Comparison of ENCODE assay signal across 13 mouse cellular contexts in the genomic region with DNA sequence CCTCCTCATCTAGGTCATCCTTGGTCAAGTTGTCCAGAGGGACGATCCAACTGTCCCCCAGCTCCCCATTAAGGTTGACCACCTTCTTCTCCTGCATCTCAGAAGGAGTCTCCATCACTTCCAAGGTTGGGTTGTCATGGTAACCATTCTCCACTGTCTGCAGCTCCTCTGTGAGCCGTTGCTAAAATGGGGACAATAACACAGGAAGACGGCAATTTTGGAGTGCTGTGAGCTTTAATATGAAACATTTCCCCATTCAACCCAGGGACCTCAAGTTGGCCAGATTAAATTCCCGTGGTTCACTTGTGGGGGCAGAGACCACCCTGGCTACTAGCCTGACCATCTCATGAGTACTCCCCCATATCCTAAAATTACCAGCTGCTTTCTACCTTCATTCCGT. TPM values are rescaled to one million over a fixed set of nuclear protein-coding genes. Genes with fewer than 3 reads are reported as not detected.
A peak's percentile ranks its signal among the peaks of the same experiment; 100 is the strongest.
DNase-seq lines count a peak whose midpoint lies in the region; ATAC-seq lines count a peak whose summit lies in the region.
"Had no signal": no experiment of that assay in that cellular context is flagged by ENCODE, and none has a peak within 500 bp of the region (broad histone marks: within the 10 kb centered on the region; RNA-seq: fewer than 3 reads in every experiment).

No protein-coding gene starts in this region.

- no peak for DNase-seq in frontal cortex, postnatal 25 days (ENCODE audit: low spot score in 2 of 2)
- peak; percentile 38 for DNase-seq in layer of hippocampus, adult 9-10 months (ENCODE audit: low spot score)
- no peak for DNase-seq in layer of hippocampus, postnatal 25 days (ENCODE audit: extremely low spot score in 1 of 2, low spot score in 1 of 2)
- peak; percentile 89 for DNase-seq in brain, adult 2 months (ENCODE audit: low read depth, low spot score)
- DNase-seq in left cerebral cortex, postnatal 14 days (ENCODE audit: low spot score in 2 of 2), result peak; percentile 59 to 80
- DNase-seq in liver, result no peak
- DNase-seq in urinary bladder, postnatal 4 days (ENCODE audit: low spot score in 2 of 2), result no peak
- DNase-seq: adrenal gland, adult 8-10 months; B cell, adult 2 months; cerebellum, adult 11-12 months; cerebellum, postnatal 25 days; heart, postnatal 36 days had no signal

- intact Hi-C loops in left cerebral cortex, postnatal 14 days (cut with DNase I), result no loop called here

- peak; percentile 69 for ATAC-seq in frontal cortex, adult (ENCODE audit: low TSS enrichment)

RNA-seq across cellular contexts. Expression of gene Podxl, which starts 40.7 kb away (rescaled TPM):
- total RNA-seq in layer of hippocampus, postnatal 25 days (2021), result 10 to 100 TPM; 14.0 to 17.2 TPM
- 10 to 100 TPM; 18.6 to 18.7 TPM for total RNA-seq in left cerebral cortex, postnatal 14 days (2021)

Comparison
In these comparisons a context has a peak if more than half of its experiments do, and no peak if none do; other contexts are left out.
1. DNase-seq: peak in layer of hippocampus, adult 9-10 months (single experiment), brain, adult 2 months (single experiment) and left cerebral cortex, postnatal 14 days (2 of 2); none in frontal cortex, postnatal 25 days (0 of 2), layer of hippocampus, postnatal 25 days (0 of 2), liver (single experiment) and urinary bladder, postnatal 4 days (0 of 2).